ENCODE assay signal across 8 mouse cellular contexts in genomic region chr15:102753170-102753569, GRCm38 (mm10). TPM values are rescaled to one million over a fixed set of nuclear protein-coding genes. Genes with fewer than 3 reads are reported as not detected.
DNase-seq lines count a peak whose midpoint lies in the region; ATAC-seq and TF ChIP-seq lines count a peak whose summit lies in the region.

No protein-coding gene starts in this region.

- peak; percentile 42 for ATAC-seq in forebrain, postnatal 0 days
- ATAC-seq in midbrain, embryonic 15.5 days (replicated peaks) = peak; percentile 43

- H3K4me2 ChIP-seq in forebrain, postnatal 0 days (ENCODE audit: low read depth) = no peak overlapping the region
- no peak overlapping the region for H3K4me2 ChIP-seq in midbrain, embryonic 15.5 days

- peak; percentile 92 for TF ChIP-seq CTCF in E14TG2a.4 (conservative IDR thresholded peaks at IDR 0.05; ENCODE audit: low read length)
- TF ChIP-seq CTCF in forebrain, postnatal 0 days (IDR thresholded peaks at IDR 0.05; ENCODE audit: low read depth) = peak; percentile 79

- peak; percentile 38 for DNase-seq in gastrocnemius, adult 18-20 months (ENCODE audit: low spot score)
- no peak for DNase-seq in gastrocnemius, postnatal 25 days
- DNase-seq in c-Kit-positive CD71-positive TER-119-negative erythroid progenitor cells, embryonic 14.5 days (ENCODE audit: low read depth) = peak; percentile 44
- peak; percentile 76 for DNase-seq in forebrain, postnatal 0 days
- DNase-seq in kidney, postnatal 25 days = peak; percentile 49 to 61
- peak; percentile 25 to 32 for DNase-seq in thymus, postnatal 36 days

- peaks cover 76% of the 10 kb centered on the region for H3K27me3 ChIP-seq in E14TG2a.4 (ENCODE audit: insufficient read depth, low read length)
- H3K27me3 ChIP-seq in forebrain, postnatal 0 days (ENCODE audit: insufficient read depth, low read length) = no peaks in the 10 kb centered on the region
- H3K27me3 ChIP-seq in midbrain, embryonic 15.5 days (replicated peaks) = peaks cover 17% of the 10 kb centered on the region; the same call in 1 of the 2 replicates

- H3K27ac ChIP-seq in forebrain, postnatal 0 days (ENCODE audit: low read depth, low read length) = no peak overlapping the region
- no peak overlapping the region for H3K27ac ChIP-seq in midbrain, embryonic 15.5 days

- peaks cover 25% of the 10 kb centered on the region for H3K4me1 ChIP-seq in E14TG2a.4 (replicated peaks; ENCODE audit: low read depth, low read length)
- peaks cover 5% of the 10 kb centered on the region; the same call in 1 of the 2 replicates for H3K4me1 ChIP-seq in forebrain, postnatal 0 days (ENCODE audit: insufficient read depth)
- H3K4me1 ChIP-seq in midbrain, embryonic 15.5 days = peaks cover 21% of the 10 kb centered on the region

- H3K9me3 ChIP-seq in E14TG2a.4 (ENCODE audit: low read length) = no peaks in the 10 kb centered on the region
- no peaks in the 10 kb centered on the region for H3K9me3 ChIP-seq in forebrain, postnatal 0 days (ENCODE audit: low read length)
- H3K9me3 ChIP-seq in midbrain, embryonic 15.5 days = peaks cover 2% of the 10 kb centered on the region; the same call in 1 of the 2 replicates

- H3K4me3 ChIP-seq in E14TG2a.4 (replicated peaks; ENCODE audit: low read length) = no peak overlapping the region
- H3K4me3 ChIP-seq in forebrain, postnatal 0 days (ENCODE audit: low read depth, low read length) = no peak overlapping the region
- H3K4me3 ChIP-seq in midbrain, embryonic 15.5 days = no peak overlapping the region

- H3K9ac ChIP-seq in forebrain, postnatal 0 days = no peak overlapping the region
- no peak overlapping the region for H3K9ac ChIP-seq in midbrain, embryonic 15.5 days

- WGBS in forebrain, postnatal 0 days = 3% methylated on average over 13 of the region's 13 CpGs
- under 1% methylated on average over 13 of the region's 13 CpGs for WGBS in midbrain, embryonic 15.5 days

- no peaks in the 10 kb centered on the region for H3K36me3 ChIP-seq in E14TG2a.4 (ENCODE audit: insufficient read depth, low read length)
- no peaks in the 10 kb centered on the region for H3K36me3 ChIP-seq in forebrain, postnatal 0 days (ENCODE audit: insufficient read depth)
- no peaks in the 10 kb centered on the region for H3K36me3 ChIP-seq in midbrain, embryonic 15.5 days (replicated peaks)

RNA-seq across cellular contexts. Expression of gene Calcoco1, which starts 31.2 kb away (rescaled TPM):
- 10 to 100 TPM; 72.7 to 73.2 TPM for total RNA-seq in gastrocnemius, adult 18-20 months (2021)
- 10 to 100 TPM; 58.1 to 58.3 TPM for total RNA-seq in gastrocnemius, postnatal 25 days (2021)
- 42.6 and 47.1 TPM in 2 replicates for total RNA-seq in forebrain, postnatal 0 days (2014; rRNA removed)
- 33.5 and 36.9 TPM in 2 replicates for polyA plus RNA-seq in forebrain, postnatal 0 days (2015; fragmentation: Nextera tagmentation; extraction: Ambion mirVana)
- polyA plus RNA-seq in midbrain, embryonic 15.5 days (2015; fragmentation: Nextera tagmentation; extraction: Ambion mirVana) = 41.9 and 43.0 TPM in 2 replicates
